Mouse (Mus musculus) CD4-positive helper T cell, adult 2 months (primary cell): ENCODE data around the gene Med12l.
"Not testable (repeated sequence)": the region's sequence is repeated elsewhere in the genome, so short reads cannot be mapped to it uniquely, and the experiment has no call there.

Experiments
- DNase-seq: peaks from one replicate; pipeline ENCODE4 v3.0.0-alpha.2; 2012; ENCODE audit warnings: low read depth, missing footprints, low spot score

Gene Med12l

GRCm38 (mm10) chr3:59098540-59098939 lies 92.9 kb downstream of the Med12l start:
- DNase-seq: no peak

- peak; percentile 85 for DNase-seq
Measured at GRCm38 (mm10) chr3:59101218-59101986, 95.8 kb downstream of the Med12l start, which contains the start of gene Gpr171. Gpr171 (minus strand) TSS chr3:59101821.

- peak; percentile 42 for DNase-seq
Measured at GRCm38 (mm10) chr3:59102146-59102545, 96.5 kb downstream of the Med12l start.

GRCm38 (mm10) chr3:59104462-59104861 lies 98.8 kb downstream of the Med12l start:
- no peak for DNase-seq

- no peak for DNase-seq
Measured at GRCm38 (mm10) chr3:59107439-59107838, 101.8 kb downstream of the Med12l start.

- not testable (repeated sequence) for DNase-seq
Measured at GRCm38 (mm10) chr3:59109834-59110233, 104.2 kb downstream of the Med12l start.

GRCm38 (mm10) chr3:59111944-59112343 lies 106.3 kb downstream of the Med12l start:
- no peak for DNase-seq

GRCm38 (mm10) chr3:59113291-59113690 lies 107.7 kb downstream of the Med12l start:
- DNase-seq: not testable (repeated sequence)

- DNase-seq: no peak
Measured at GRCm38 (mm10) chr3:59113973-59114517, 108.4 kb downstream of the Med12l start.

- no peak for DNase-seq
Measured at GRCm38 (mm10) chr3:59121067-59121730, 115.6 kb downstream of the Med12l start.

- no peak for DNase-seq
Measured at GRCm38 (mm10) chr3:59121780-59122449, 116.3 kb downstream of the Med12l start.

- DNase-seq: no peak
Measured at GRCm38 (mm10) chr3:59125022-59125421, 119.4 kb downstream of the Med12l start.

GRCm38 (mm10) chr3:59125783-59126555 lies 120.3 kb downstream of the Med12l start:
- no peak for DNase-seq

GRCm38 (mm10) chr3:59128681-59129080 lies 123.1 kb downstream of the Med12l start:
- no peak for DNase-seq

GRCm38 (mm10) chr3:59129547-59129946 lies 123.9 kb downstream of the Med12l start:
- DNase-seq: peak; percentile 8

- peak; percentile 47 for DNase-seq
Measured at GRCm38 (mm10) chr3:59130431-59130830, 124.8 kb downstream of the Med12l start.

- DNase-seq: peak; percentile 14
Measured at GRCm38 (mm10) chr3:59131081-59131480, 125.5 kb downstream of the Med12l start.

- peak; percentile 65 for DNase-seq
Measured at GRCm38 (mm10) chr3:59131966-59132365, 126.3 kb downstream of the Med12l start.

- peak; percentile 28 for DNase-seq
Measured at GRCm38 (mm10) chr3:59133189-59133588, 127.6 kb downstream of the Med12l start.

- DNase-seq: no peak
Measured at GRCm38 (mm10) chr3:59135911-59136653, 130.5 kb downstream of the Med12l start.
